Mouse (Mus musculus) spleen, postnatal 36 days (tissue): Measurements from ENCODE around the gene Ttc26.
A peak's percentile ranks its signal among the peaks of the same experiment; 100 is the strongest.
"Not testable (repeated sequence)": the region's sequence is repeated elsewhere in the genome, so short reads cannot be mapped to it uniquely, and the experiment has no call there.

Experiments
- DNase-seq, 2 experiments: peaks; one replicate each; pipeline ENCODE4 v3.0.0; 2022; ENCODE audit warnings: low spot score in 2 of 2, mixed read lengths in 1 of 2

Ttc26 gene

GRCm38 (mm10) chr6:38356661-38357433, 24.4 kb upstream of the Ttc26 start:
- DNase-seq, result not testable (repeated sequence)

- no peak for DNase-seq
These were observed 23.5 kb upstream of the Ttc26 start for GRCm38 (mm10) chr6:38357603-38358252.

DNA sequence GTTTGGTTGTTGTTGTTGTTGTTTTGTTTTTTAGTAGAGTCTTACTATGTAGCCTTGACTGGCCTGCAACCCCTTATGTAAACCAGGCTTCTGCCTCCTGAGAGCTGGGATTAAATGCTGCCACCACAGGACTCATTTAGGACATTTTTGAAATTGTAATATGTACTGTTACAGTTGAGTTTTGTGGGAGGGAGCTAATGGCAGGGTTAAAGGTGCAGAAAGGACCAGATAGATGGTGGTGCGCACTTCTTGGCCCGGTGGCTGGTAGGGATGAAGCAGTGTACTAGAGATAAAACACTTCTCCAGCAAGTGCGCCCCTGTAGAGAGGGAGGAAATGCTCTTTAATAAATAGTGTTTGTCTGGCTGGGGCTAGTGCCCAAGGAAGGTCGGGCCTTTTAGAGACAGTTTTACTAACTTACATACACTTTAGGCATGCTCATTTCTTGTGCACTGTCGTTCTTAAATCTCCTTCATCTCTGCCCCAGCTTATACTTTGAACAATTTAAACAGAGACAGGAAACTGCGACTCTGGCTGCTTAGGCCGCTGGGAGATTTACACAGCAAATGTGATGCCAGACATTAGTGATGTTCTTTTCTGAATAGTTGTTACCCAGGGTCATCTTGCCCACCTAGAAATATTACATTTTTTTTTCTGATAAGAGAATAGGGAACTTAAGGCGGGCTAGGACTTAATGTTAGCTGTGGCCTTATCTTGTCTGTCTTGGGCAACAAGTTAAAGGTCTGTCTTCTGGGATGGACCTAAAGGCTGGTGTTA, 22.8 kb upstream of the Ttc26 start:
- no peak for DNase-seq

- not testable (repeated sequence) for DNase-seq
These were observed 22.1 kb upstream of the Ttc26 start for GRCm38 (mm10) chr6:38359044-38359735.

- DNase-seq, result peak; percentile 82 to 85
These were observed 21.4 kb upstream of the Ttc26 start for GRCm38 (mm10) chr6:38359736-38360499.

- no peak for DNase-seq
These were observed 20.2 kb upstream of the Ttc26 start for GRCm38 (mm10) chr6:38361065-38361464.

DNA sequence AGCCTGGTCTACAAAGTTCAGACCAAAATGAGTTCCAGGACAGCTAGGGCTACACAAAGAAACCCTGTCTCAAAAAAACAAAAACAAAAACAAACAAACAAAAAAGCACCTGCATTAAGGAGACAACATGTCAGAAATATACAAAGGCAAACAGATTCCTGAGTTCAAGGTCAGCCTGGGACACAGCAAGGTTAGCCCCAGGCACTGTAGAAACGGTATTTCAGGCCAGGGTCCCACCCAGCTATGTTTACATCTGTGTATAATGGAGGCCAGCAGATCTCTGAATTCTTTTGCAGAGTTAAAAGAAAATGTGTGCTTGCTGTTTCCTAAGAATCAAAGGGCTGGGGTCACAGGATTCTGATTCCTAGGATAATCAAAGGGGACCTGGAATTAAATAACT, 19.3 kb upstream of the Ttc26 start:
- DNase-seq, result no peak

- no peak for DNase-seq
These were observed 17.9 kb upstream of the Ttc26 start for GRCm38 (mm10) chr6:38363370-38363769.

GRCm38 (mm10) chr6:38364121-38364520, 17.1 kb upstream of the Ttc26 start:
- DNase-seq, result no peak

DNA sequence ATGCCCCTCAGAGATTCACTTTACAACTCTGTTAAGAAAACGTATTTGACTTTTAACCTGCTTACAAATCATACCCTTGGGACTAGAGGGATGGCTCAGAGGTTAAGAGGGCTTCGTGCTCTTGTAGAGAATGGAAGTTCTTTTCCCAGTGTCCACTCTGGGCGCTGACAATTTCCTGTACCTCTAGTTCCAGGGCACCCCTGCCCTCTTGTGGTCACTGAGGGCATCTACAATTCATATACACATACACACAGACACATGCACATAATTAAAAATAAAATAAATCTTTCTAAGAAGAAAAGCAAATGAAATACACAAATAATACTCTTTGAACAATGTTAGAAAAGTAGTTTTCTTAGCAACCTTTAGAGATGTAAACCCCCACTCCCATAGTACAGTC, 11.3 kb upstream of the Ttc26 start:
- no peak for DNase-seq

DNA sequence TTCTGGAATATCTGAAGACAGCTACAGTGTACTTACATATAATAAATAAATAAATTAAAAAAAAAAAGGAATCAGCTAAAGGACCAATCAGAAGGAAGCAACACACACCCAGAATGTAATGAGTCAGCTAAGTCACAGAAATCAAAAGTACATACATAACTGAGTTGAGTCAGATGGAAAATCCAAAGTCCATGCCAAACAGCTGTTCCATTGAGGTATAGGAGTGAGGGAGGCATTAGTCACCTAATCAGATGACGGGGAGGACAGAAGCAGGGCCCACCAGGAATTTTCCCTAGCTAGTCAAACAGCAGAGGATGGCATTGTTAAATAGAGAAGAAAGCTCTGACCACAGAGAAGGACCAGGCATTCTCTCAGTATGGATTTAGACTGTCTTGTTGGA, 7.0 kb upstream of the Ttc26 start:
- no peak for DNase-seq

DNA sequence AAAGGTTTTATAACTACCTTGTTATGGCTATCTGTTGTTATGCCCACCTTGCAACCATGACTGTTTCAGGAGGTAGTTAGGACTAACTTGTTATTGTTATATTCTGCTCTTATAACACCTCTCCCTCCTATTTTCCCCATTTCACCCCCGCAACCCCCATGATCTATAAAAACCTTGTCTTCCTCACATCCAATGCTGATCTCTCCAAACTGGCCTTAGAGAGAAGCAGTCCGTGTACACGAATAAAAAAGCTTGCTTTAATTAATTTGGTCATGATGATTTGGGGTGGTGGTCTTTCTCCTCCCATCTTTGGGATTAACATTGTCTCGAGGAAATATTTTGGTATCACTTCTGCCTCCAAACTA, 523 bp upstream of the Ttc26 start:
- DNase-seq, result no peak

GRCm38 (mm10) chr6:38389671-38390070, 8.4 kb downstream of the Ttc26 start:
- DNase-seq, result peak; percentile 4 to 6

- DNase-seq, result not testable (repeated sequence)
These were observed 51.2 kb downstream of the Ttc26 start for GRCm38 (mm10) chr6:38432457-38432856.

DNA sequence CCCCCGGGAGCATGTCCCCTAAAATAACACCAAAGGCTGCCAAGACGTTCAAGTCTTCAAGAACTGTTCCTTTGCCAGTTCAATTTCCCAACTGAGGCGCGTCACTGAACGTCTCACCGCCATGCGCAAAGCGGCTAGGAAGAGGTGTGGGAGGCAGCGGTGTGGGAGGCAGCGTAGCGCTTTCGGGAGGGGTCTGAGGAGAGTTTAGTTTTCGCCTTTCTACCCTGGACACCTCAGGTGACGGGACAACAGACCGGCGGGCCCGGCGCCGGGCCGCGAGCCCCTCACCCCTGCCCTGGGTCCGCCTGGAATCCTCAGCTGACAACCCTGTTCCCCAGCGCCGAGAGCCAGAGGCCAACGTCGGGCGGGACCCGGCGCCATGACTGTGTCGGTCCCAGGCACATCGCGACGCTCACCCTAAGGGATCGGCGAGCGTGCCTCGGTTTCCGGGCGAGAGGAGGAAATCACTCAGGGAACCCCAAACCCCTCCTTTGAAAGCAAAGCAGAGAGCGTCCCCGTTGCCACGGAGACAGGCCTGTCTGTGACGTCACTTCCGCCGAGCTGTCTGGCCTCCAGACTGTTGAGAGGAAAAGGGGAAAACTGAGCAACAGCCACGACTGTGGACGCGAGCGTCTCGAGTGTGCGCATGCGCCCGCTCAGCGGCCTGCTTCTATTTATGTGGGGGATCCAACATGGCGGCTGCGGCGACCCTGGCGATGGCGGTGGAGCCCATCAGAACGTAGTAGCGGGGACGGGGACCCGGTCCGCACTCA, 52.2 kb downstream of the Ttc26 start, which contains the start of gene Ubn2:
Gene Ubn2 (plus strand): TSS at position 690 of the 773 bp plus-strand sequence.
- peak; percentile 99 for DNase-seq

DNA sequence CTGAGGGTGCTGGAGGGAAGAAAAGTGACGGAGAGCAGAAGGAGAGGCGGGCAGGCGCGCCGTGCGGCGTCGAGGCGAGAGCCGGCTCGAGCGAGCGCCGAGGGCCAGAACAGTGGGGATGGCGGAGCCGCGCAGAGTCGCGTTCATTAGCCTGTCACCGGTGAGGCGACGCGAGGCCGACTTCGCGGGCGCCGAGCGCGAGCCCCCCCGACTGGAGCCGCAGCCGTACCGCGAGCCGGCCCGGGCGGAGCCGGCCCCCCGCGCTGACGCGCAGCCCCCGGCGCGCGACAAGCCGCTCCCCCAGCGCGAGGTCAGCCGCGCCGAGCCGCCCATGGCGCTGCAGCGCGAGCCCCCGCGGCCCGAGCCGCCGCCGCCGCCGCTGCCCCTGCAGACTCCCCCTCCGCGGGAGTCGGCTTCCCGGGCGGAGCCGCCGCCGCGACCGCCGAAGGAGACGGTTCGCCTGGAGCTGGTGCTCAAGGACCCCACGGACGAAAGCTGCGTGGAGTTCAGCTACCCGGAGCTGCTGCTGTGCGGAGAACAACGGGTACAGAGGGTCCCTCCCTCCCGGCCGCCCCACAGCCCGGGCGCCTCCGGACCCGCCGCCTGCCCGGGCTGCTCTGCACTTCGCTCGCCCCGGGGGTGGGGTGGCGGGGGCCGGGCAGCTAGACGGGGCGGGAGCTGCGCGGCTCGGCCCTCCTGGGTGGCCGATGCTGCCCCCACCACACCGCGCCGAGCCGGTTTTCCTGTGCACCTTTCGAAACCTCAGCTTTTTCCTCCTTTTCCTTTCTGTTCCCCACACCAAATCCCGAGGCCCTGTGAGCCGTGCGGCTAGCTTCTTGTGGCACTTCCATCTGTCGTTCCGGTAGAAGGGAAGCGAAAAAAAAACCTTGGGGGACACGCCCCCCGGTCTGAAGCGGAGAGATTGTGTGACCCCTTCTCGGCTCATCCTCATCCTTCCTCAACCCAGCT, 53.1 kb downstream of the Ttc26 start:
- peak; percentile 47 to 50 for DNase-seq

- DNase-seq, result no peak
These were observed 62.6 kb downstream of the Ttc26 start for GRCm38 (mm10) chr6:38443842-38444241.

DNA sequence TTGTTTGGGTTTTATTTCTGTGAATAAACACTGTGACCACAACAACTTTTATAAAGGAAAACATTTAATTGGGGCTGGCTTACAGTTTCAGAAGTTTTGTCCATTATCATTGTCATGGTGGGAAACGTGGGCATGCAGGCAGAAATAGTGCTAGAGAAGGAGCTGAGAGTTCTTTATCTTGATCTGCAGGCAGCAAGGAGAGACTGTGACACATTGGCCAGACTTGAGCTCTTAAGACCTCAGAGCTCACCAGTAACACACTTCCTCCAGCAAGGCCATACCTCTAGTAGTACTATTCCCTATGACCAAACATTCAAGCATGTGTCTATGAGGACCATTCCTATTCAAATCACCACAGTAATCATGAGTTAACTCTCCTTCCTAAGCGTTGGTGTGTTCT, 67.0 kb downstream of the Ttc26 start:
- DNase-seq, result no peak

- no peak for DNase-seq
These were observed 71.8 kb downstream of the Ttc26 start for GRCm38 (mm10) chr6:38453049-38453448.
